22 mouse cellular contexts compared by ENCODE assay signal in genomic region chr2:159866391-159866790, GRCm38 (mm10).
DNase-seq lines count a peak whose midpoint lies in the region; ATAC-seq and TF ChIP-seq lines count a peak whose summit lies in the region.
"Had no signal": no experiment of that assay in that cellular context is flagged by ENCODE, and none has a peak within 500 bp of the region (broad histone marks: within the 10 kb centered on the region; RNA-seq: fewer than 3 reads in every experiment).

No protein-coding gene starts in this region.

- no peaks in the 10 kb centered on the region for H3K36me3 ChIP-seq in midbrain, postnatal 0 days (ENCODE audit: insufficient read depth, low read length)
- H3K36me3 ChIP-seq in midbrain, embryonic 16.5 days (ENCODE audit: control insufficient read depth, insufficient read depth, low read length), result no peaks in the 10 kb centered on the region
- H3K36me3 ChIP-seq: heart, embryonic 13.5 days; hindbrain, embryonic 15.5 days; neural tube, embryonic 15.5 days; stomach, embryonic 15.5 days had no signal

- H3K4me2 ChIP-seq in midbrain, postnatal 0 days (ENCODE audit: low read depth, low read length, poor library complexity, severe bottlenecking), result no peak overlapping the region
- H3K4me2 ChIP-seq in midbrain, embryonic 16.5 days (ENCODE audit: low read length), result no peak overlapping the region
- H3K4me2 ChIP-seq: heart, embryonic 13.5 days; hindbrain, embryonic 15.5 days; liver, embryonic 11.5 days; neural tube, embryonic 15.5 days; stomach, embryonic 15.5 days had no signal

- H3K4me1 ChIP-seq in midbrain, postnatal 0 days (ENCODE audit: insufficient read depth, low read length), result no peaks in the 10 kb centered on the region
- no peaks in the 10 kb centered on the region for H3K4me1 ChIP-seq in midbrain, embryonic 16.5 days (ENCODE audit: control insufficient read depth, insufficient read depth, low read length)
- H3K4me1 ChIP-seq: heart, embryonic 13.5 days; hindbrain, embryonic 15.5 days; megakaryocyte, embryonic 14.5 days; neural tube, embryonic 15.5 days; stomach, embryonic 15.5 days had no signal

- H3K9me3 ChIP-seq in midbrain, postnatal 0 days (ENCODE audit: low read length), result no peaks in the 10 kb centered on the region
- no peaks in the 10 kb centered on the region for H3K9me3 ChIP-seq in midbrain, embryonic 16.5 days (replicated peaks; ENCODE audit: control insufficient read depth, low read length, poor library complexity, severe bottlenecking)
- H3K9me3 ChIP-seq: heart, embryonic 13.5 days; hindbrain, embryonic 15.5 days; neural tube, embryonic 15.5 days; stomach, embryonic 15.5 days had no signal

- no peaks in the 10 kb centered on the region for H3K27me3 ChIP-seq in midbrain, postnatal 0 days (ENCODE audit: insufficient read depth, low read length)
- H3K27me3 ChIP-seq in midbrain, embryonic 16.5 days (ENCODE audit: control insufficient read depth, insufficient read depth, low read depth, low read length), result no peaks in the 10 kb centered on the region
- H3K27me3 ChIP-seq: heart, embryonic 13.5 days; hindbrain, embryonic 15.5 days; megakaryocyte, embryonic 14.5 days; neural tube, embryonic 15.5 days; stomach, embryonic 15.5 days had no signal

- ATAC-seq in midbrain, postnatal 0 days (ENCODE audit: low FRiP score), result no peak
- ATAC-seq in midbrain, embryonic 16.5 days, result no peak
- ATAC-seq: intestine, embryonic 16.5 days had no signal

- H3K4me3 ChIP-seq in midbrain, postnatal 0 days (ENCODE audit: low read depth, low read length), result no peak overlapping the region
- no peak overlapping the region for H3K4me3 ChIP-seq in midbrain, embryonic 16.5 days (ENCODE audit: low read depth, low read length)
- H3K4me3 ChIP-seq: heart, embryonic 13.5 days; hindbrain, embryonic 15.5 days; megakaryocyte, embryonic 14.5 days; neural tube, embryonic 15.5 days; stomach, embryonic 15.5 days had no signal

- DNase-seq in frontal cortex, adult 2 months (ENCODE audit: extremely low spot score in 1 of 2, low spot score in 1 of 2), result peak; percentile 2 to 48
- no peak for DNase-seq in frontal cortex, postnatal 10 days (ENCODE audit: low spot score in 2 of 2)
- peak; percentile 17 for DNase-seq in midbrain, postnatal 0 days (ENCODE audit: low spot score)
- peak; percentile 10 to 24 for DNase-seq in layer of hippocampus, adult 8-10 months (ENCODE audit: low spot score in 2 of 2)
- no peak for DNase-seq in embryo, embryonic 9.5 days (ENCODE audit: extremely low spot score)
- no peak for DNase-seq in kidney, adult 18-20 months
- DNase-seq: B cell, adult 2 months; cerebellum, adult 9-11 months; heart, postnatal 36 days; lung, adult 18-20 months; midbrain, embryonic 14.5 days; right cerebral cortex, postnatal 25 days; thymus, adult 2 months had no signal

- no peak overlapping the region for H3K9ac ChIP-seq in midbrain, postnatal 0 days (replicated peaks; ENCODE audit: low read length, poor library complexity, severe bottlenecking)
- no peak overlapping the region for H3K9ac ChIP-seq in midbrain, embryonic 16.5 days (ENCODE audit: low read depth, low read length)
- H3K9ac ChIP-seq: heart, embryonic 13.5 days; hindbrain, embryonic 15.5 days; neural tube, embryonic 15.5 days; stomach, embryonic 15.5 days had no signal

- 67% methylated on average over 1 of the region's 1 CpGs for WGBS in midbrain, postnatal 0 days
- 81% methylated on average over 1 of the region's 1 CpGs for WGBS in midbrain, embryonic 16.5 days

- no peak for TF ChIP-seq CTCF in midbrain, postnatal 0 days (IDR thresholded peaks at IDR 0.05)

- H3K27ac ChIP-seq in midbrain, postnatal 0 days (ENCODE audit: low read depth, low read length), result no peak overlapping the region
- no peak overlapping the region for H3K27ac ChIP-seq in midbrain, embryonic 16.5 days (ENCODE audit: low read length)
- H3K27ac ChIP-seq: heart, embryonic 13.5 days; hindbrain, embryonic 15.5 days; kidney, postnatal 0 days; neural tube, embryonic 15.5 days; stomach, embryonic 15.5 days had no signal

Comparison
In these comparisons a context has a peak if more than half of its experiments do, and no peak if none do; other contexts are left out.
1. DNase-seq: peak in frontal cortex, adult 2 months (2 of 2), midbrain, postnatal 0 days (single experiment) and layer of hippocampus, adult 8-10 months (2 of 2); none in frontal cortex, postnatal 10 days (0 of 2), embryo, embryonic 9.5 days (single experiment) and kidney, adult 18-20 months (single experiment).